Mouse (Mus musculus) forebrain, embryonic 16.5 days (tissue): Measurements from ENCODE around the gene Sec24c. TPM values are rescaled to one million over a fixed set of nuclear protein-coding genes. Genes with fewer than 3 reads are reported as not detected.

Experiments used
- ATAC-seq: fragments of 200-750 bp; cut with Nextera tagmentation; 2 replicates; pipeline ENCODE4 v1.8.0; 2017; ENCODE audit warnings: mild to moderate bottlenecking, moderate library complexity
- H3K27ac ChIP-seq: fragments of 300-500 bp; sonication (generic); 2 replicates; pipeline ENCODE4 v1.5.1; 2014; ENCODE audit warnings: low read length, control low read depth
- H3K27me3 ChIP-seq: fragments of 300-500 bp; sonication (generic); replicated peaks from 2 replicates; pipeline ENCODE4 v1.6.1; 2014; ENCODE audit warnings: low read length; ENCODE audit not compliant: control insufficient read depth, insufficient read depth
- H3K36me3 ChIP-seq: fragments of 300-500 bp; sonication (generic); 2 replicates; pipeline ENCODE4 v1.6.1; 2014; ENCODE audit not compliant: control insufficient read depth, insufficient read depth
- H3K4me1 ChIP-seq: fragments of 300-500 bp; sonication (generic); replicated peaks from 2 replicates; pipeline ENCODE4 v1.6.1; 2014; ENCODE audit warnings: low read length; ENCODE audit not compliant: control insufficient read depth, insufficient read depth
- H3K4me2 ChIP-seq: fragments of 300-500 bp; sonication (generic); 2 replicates; pipeline ENCODE4 v1.6.1; 2014; ENCODE audit warnings: mild to moderate bottlenecking, low read length, control low read depth
- H3K4me3 ChIP-seq: fragments of 300-500 bp; sonication (generic); replicated peaks from 2 replicates; pipeline ENCODE4 v1.5.1; 2014; ENCODE audit warnings: mild to moderate bottlenecking, low read length, control low read depth
- H3K9ac ChIP-seq: fragments of 300-500 bp; sonication (generic); replicated peaks from 2 replicates; pipeline ENCODE4 v1.6.1; 2014; ENCODE audit warnings: low read depth, low read length, control low read depth
- H3K9me3 ChIP-seq: fragments of 300-500 bp; sonication (generic); 2 replicates; pipeline ENCODE4 v1.6.1; 2016; ENCODE audit warnings: low read length; ENCODE audit not compliant: control insufficient read depth
- WGBS: fragments of 180-500 bp; shearing (Covaris S2); extraction: QIAGEN DNeasy Blood & Tissue Kit; methylation state at CpG from one replicate; pipeline ENCODE4 v1.1.7; 2014; 5-methylcytosine and 5-hydroxymethylcytosine counted together
- polyA plus RNA-seq: library from polyadenylated mRNA; unstranded; fragments of >200 nt; fragmentation: Nextera tagmentation; extraction: Ambion mirVana; gene quantifications from 2 replicates; pipeline ENCODE4 v1.2.1, GENCODE M21; 2015

Gene Sec24c
- polyA plus RNA-seq, 1 experiment from 2014 or later, result 101 TPM

DNA sequence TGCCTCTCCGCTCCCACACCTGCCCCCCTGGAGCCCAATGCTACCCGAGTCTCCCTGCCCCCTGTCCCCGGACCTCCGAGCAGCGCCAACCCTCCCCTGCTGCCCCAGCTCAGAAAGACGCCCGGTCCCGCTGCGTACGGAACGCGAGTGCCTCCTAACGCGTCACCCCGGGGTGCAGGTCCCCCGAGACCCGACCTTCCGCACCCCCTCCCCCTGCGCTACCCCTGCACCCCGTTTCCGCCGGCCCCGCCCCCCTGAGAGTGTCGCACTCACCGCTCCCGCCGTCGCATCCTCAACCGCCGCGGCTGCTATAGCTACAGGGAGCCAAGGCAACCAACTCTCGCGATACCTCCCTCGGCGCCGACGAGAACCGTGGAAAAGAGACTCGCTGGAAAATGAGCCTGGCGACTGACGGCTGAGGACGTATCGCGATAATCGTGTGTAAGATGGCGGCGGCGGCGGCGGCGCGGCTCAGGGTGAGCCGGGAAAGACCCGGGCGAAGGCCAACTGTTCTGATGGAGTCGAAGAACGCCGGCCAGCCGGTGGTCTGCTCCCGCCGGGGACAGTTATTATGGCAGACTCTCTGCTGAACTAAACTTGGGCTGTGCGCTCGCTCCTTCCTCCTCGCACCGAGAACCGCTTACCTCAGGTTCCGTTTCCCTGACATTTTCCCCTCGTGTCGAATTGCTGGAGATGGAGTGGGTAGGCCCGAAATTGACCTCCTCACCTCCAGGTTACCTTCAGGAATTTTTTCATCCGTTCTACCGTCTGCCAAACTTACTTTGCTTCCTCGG is 33.3 kb upstream of the Sec24c start, which contains the start of gene Usp54:
TSS of gene Usp54 (minus strand) at position 420 of the 794 bp plus-strand sequence.
- Histone ChIP-seq H3K4me3 (peak within 1 kb of the TSS; percentile 89), H3K9ac (peak within 1 kb of the TSS; percentile 90), H3K9me3 (no peaks in the 10 kb centered on the region), H3K4me2 (peak within 1 kb of the TSS; percentile 90), H3K36me3 (no peaks in the 10 kb centered on the region), H3K4me1 (peaks cover 8% of the 10 kb centered on the region), H3K27ac (peak within 1 kb of the TSS; percentile 94), H3K27me3 (no peaks in the 10 kb centered on the region)
- under 1% methylated on average over 73 of the region's 73 CpGs for WGBS
- peak; percentile 98 for ATAC-seq

DNA sequence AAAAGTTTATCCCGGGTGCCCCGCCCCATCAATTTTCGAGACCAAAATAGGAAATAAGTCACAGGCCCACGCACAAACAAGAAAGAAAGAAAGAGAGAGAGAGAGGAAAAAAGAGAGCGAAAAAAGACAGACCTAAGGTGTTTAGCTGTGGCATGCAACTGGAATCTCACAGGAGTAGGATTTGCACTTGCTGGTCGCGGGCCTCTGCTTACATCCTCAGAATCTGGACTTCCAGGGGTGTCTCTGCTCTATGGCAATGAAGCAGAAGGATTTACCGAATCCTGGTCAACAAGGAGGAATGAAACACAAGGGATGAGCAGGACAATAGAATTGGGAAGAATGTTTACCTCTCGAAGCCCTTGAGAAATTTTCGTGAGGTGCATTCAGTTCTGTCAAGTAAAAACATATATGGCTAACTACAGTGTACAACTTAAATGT is 32.7 kb upstream of the Sec24c start:
- ATAC-seq, result no peak
- peaks cover 8% of the 10 kb centered on the region for H3K4me1 ChIP-seq
- peak overlapping the region; percentile 90 for H3K4me2 ChIP-seq
- H3K9ac ChIP-seq, result peak overlapping the region; percentile 90
- peak overlapping the region; percentile 89 for H3K4me3 ChIP-seq
- no peaks in the 10 kb centered on the region for H3K9me3 ChIP-seq
- H3K27ac ChIP-seq, result peak overlapping the region; percentile 94
- no peaks in the 10 kb centered on the region for H3K27me3 ChIP-seq
- 12% methylated on average over 10 of the region's 10 CpGs for WGBS
- no peaks in the 10 kb centered on the region for H3K36me3 ChIP-seq

DNA sequence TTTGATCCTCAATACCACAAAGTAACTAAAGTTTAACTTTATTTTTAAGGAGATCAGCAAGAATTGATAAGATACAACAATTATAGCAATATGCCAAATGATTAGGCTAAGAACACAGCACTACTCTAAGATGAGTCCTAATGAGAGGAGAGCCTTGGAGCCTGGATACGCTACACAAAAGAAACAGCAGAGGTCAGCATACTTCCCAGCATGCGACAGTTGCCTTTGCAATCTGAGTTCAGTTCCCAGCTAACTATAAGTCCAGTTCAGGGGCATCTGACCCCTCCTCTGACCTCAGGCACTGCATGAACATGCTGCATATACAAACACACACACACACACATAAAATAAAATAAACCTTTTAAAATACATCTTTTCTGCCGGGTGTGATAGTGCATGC is 28.6 kb upstream of the Sec24c start:
- Histone ChIP-seq H3K27me3 (no peaks in the 10 kb centered on the region), H3K9me3 (no peaks in the 10 kb centered on the region), H3K36me3 (no peaks in the 10 kb centered on the region), H3K4me3 (no peak overlapping the region), H3K9ac (no peak overlapping the region), H3K4me2 (no peak overlapping the region), H3K4me1 (peaks cover 6% of the 10 kb centered on the region), H3K27ac (no peak overlapping the region)
- 44% methylated on average over 3 of the region's 3 CpGs for WGBS
- ATAC-seq, result no peak

DNA sequence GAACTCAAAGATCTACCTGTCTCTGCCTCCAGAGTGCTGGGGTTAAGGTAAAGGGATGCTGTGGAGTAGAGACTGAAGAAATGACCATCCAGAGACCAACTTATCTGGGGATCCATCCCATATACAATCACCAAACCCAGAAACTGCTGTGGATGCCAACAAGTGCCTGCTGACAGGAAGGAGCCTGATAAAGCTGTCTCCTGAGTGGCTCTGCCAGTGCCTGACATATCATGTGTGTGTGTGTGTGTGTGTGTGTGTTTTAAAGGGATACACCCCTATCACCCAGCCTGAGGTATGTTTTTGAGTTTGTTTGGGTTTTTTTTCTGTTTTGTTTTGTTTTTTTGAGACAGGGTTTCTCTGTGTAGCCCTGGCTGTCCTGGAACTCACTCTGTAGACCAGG is 27.7 kb upstream of the Sec24c start:
- no peak overlapping the region for H3K27ac ChIP-seq
- no peak overlapping the region for H3K9ac ChIP-seq

DNA sequence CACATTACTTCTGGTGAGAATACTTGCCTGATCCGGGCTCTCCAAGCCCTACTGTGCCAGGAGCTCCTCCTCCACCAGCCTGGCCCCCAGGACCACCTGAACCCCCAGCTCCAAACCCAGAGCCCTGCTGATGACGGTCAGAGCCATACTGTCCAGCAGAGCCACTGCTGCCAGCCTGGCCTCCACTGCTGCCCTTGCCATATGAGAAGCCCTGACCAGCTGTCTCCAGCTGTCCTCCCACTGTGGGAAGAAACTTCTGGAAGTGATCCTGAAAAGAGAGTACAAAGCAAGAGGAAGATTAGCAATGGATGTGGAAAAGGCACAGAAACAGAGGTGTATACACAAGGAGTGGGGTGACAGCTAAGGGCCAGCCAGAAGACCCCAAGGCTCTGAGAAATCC is 23.1 kb upstream of the Sec24c start:
- Histone ChIP-seq H3K27me3 (no peaks in the 10 kb centered on the region), H3K4me3 (no peak overlapping the region), H3K9ac (no peak overlapping the region), H3K27ac (no peak overlapping the region), H3K36me3 (no peaks in the 10 kb centered on the region), H3K4me1 (no peaks in the 10 kb centered on the region), H3K9me3 (no peaks in the 10 kb centered on the region), H3K4me2 (no peak overlapping the region)
- ATAC-seq, result no peak
- WGBS, result 79% methylated on average over 2 of the region's 2 CpGs

More for the DNA sequence above, 27.7 kb upstream of the Sec24c start:
- no peaks in the 10 kb centered on the region for H3K36me3 ChIP-seq
- peaks cover 5% of the 10 kb centered on the region for H3K4me1 ChIP-seq
- no peak for ATAC-seq
- H3K4me2 ChIP-seq, result no peak overlapping the region
- H3K27me3 ChIP-seq, result no peaks in the 10 kb centered on the region
- no peak overlapping the region for H3K4me3 ChIP-seq
- no peaks in the 10 kb centered on the region for H3K9me3 ChIP-seq

DNA sequence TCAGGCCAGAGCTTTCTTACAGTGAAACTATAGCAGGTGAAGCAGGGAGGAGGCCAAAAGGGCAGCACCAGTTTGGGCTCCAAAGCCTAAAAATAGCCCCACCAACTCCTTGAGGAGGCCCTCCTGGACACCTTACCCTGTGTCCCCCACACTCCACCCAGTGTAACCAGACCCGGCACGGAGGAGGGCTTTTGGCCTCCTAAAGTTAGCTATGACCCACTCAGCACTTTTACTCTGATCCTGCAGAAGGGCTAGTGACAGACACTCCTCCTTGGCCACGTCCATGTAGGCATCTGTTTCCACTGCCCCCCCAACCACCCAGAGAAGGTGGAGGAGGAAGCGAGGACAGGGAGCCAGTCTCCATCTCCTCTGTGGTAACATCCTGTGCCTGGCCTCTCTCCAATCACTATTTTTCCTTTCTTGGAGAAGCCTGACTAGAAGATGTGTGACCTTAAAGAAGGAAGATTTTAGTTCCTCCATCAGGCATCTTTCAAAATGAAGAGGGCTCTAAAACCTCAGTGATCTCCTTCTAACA is 22.3 kb upstream of the Sec24c start:
- Histone ChIP-seq H3K27ac (no peak overlapping the region), H3K4me2 (no peak overlapping the region), H3K9ac (no peak overlapping the region), H3K36me3 (no peaks in the 10 kb centered on the region), H3K9me3 (no peaks in the 10 kb centered on the region), H3K4me1 (no peaks in the 10 kb centered on the region), H3K4me3 (no peak overlapping the region), H3K27me3 (no peaks in the 10 kb centered on the region)
- ATAC-seq, result no peak
- 72% methylated on average over 4 of the region's 4 CpGs for WGBS

DNA sequence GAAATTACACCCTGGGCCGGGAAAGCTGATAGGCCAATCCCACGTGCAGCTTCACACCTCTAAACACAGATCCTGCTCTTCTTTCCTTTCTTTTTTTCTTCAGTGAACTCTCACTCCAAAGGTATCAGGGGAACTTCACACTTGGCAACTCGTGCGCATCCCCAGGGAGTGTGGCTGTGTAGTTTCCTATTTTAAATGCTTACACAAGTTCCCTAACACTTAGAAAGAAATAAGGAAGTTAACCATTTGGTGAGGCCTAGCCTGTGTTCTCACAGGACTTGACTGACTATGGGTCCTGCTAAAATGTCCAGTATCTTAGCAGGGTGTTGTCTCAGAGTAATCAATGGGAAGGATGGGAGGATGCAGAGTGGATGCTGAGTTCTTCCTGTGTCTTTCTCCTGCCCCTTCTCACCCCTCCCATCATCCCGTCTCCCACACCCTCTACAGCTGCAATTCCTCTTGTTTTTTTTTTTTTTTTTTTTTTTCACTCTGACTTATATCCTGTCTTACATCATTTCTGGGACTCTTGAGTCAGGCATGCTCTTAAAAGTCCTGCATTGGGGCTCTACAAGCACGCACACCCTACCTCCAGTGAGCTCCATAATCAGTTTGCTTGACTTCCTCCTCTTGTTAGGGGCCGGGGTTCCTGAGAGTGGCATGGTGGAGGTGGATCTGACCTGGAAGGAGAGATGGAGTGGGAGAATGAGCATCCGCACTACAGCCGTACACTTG is 19.3 kb upstream of the Sec24c start:
- no peaks in the 10 kb centered on the region for H3K36me3 ChIP-seq
- WGBS, result 81% methylated on average over 9 of the region's 9 CpGs
- no peak overlapping the region for H3K4me2 ChIP-seq
- no peak for ATAC-seq
- H3K4me3 ChIP-seq, result no peak overlapping the region
- no peaks in the 10 kb centered on the region for H3K27me3 ChIP-seq
- H3K27ac ChIP-seq, result no peak overlapping the region
- no peak overlapping the region for H3K9ac ChIP-seq
- H3K4me1 ChIP-seq, result no peaks in the 10 kb centered on the region
- no peaks in the 10 kb centered on the region for H3K9me3 ChIP-seq

DNA sequence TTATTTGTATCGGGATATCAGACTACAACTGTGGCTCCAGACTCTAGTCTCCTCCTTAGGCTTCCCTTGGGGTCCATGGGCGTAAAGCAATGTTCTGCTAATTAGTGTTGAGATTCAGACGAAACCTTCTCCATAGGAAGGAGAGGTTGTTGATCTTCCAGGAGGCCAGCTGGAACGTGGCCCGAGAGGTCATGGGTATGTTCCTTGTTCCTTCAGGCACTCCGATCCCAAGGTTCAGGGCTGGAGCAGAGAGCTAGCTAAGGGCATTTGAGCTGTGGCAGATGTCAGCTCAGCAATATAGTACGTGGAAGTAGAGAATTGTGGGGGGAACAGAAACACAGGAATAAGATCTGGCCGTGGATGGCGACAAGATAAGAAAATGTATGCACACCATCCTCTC is 18.4 kb upstream of the Sec24c start:
- H3K27me3 ChIP-seq, result no peaks in the 10 kb centered on the region
- H3K4me2 ChIP-seq, result no peak overlapping the region
- H3K36me3 ChIP-seq, result no peaks in the 10 kb centered on the region
- 88% methylated on average over 9 of the region's 9 CpGs for WGBS
- H3K9me3 ChIP-seq, result no peaks in the 10 kb centered on the region
- no peak for ATAC-seq
- H3K4me1 ChIP-seq, result peaks cover 3% of the 10 kb centered on the region; the same call in 1 of the 2 replicates
- no peak overlapping the region for H3K9ac ChIP-seq
- H3K4me3 ChIP-seq, result no peak overlapping the region
- H3K27ac ChIP-seq, result no peak overlapping the region

DNA sequence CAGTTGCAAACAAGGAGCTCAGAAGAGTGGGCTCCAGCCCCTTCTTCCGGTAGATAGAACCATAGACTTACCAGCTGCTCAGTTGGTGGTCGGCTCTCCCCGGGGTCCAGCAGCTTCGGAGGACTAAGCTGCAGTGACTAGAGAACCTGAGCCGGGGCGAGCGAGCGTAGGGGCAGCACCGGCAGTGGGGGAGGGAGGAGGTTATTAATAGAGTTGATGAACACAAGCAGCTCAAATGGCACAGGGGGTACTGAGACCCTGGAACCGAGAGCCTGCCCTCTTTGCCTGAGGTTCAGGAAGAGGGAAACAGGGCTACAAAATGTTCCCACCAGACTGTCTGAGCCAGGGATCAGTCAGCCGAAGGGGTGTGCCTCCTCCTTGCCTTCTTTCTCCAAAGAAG is 17.7 kb upstream of the Sec24c start, which contains the start of gene Myoz1:
TSS of gene Myoz1 (minus strand) at position 180 of the 400 bp plus-strand sequence.
- ATAC-seq, result no peak
- Histone ChIP-seq H3K9ac (no peak within 1 kb of the TSS), H3K27me3 (no peaks in the 10 kb centered on the region), H3K27ac (no peak within 1 kb of the TSS), H3K4me3 (no peak within 1 kb of the TSS), H3K4me2 (no peak within 1 kb of the TSS), H3K4me1 (peaks cover 3% of the 10 kb centered on the region; the same call in 1 of the 2 replicates), H3K9me3 (no peaks in the 10 kb centered on the region), H3K36me3 (no peaks in the 10 kb centered on the region)
- 41% methylated on average over 11 of the region's 11 CpGs for WGBS
